Mouse (Mus musculus) regulatory T cell (primary cell): ENCODE results near the gene Ccdc81.

Experiments used
- in situ Hi-C: fragments of 300-600 bp; cut with MboI, MseI; formaldehyde crosslinking; loops from one replicate; pipeline ENCODE4 v1.15.1; 2025; ENCODE audit warnings: high pct_unique_total_duplicates

Gene Ccdc81

GRCm38 (mm10) chr7:89903442-89904343, at the start of gene Ccdc81:
Ccdc81 (minus strand) TSS chr7:89903629.
- in situ Hi-C loops = loop anchor here (5.0 kb wide), 1 partner anchor 406 kb away; no protein-coding TSS in a partner anchor

GRCm38 (mm10) chr7:89949403-89949802, 46.0 kb upstream of the Ccdc81 start:
- in situ Hi-C loops = no loop called here

GRCm38 (mm10) chr7:89948026-89948425, 44.6 kb upstream of the Ccdc81 start:
- in situ Hi-C loops = no loop called here

DNA sequence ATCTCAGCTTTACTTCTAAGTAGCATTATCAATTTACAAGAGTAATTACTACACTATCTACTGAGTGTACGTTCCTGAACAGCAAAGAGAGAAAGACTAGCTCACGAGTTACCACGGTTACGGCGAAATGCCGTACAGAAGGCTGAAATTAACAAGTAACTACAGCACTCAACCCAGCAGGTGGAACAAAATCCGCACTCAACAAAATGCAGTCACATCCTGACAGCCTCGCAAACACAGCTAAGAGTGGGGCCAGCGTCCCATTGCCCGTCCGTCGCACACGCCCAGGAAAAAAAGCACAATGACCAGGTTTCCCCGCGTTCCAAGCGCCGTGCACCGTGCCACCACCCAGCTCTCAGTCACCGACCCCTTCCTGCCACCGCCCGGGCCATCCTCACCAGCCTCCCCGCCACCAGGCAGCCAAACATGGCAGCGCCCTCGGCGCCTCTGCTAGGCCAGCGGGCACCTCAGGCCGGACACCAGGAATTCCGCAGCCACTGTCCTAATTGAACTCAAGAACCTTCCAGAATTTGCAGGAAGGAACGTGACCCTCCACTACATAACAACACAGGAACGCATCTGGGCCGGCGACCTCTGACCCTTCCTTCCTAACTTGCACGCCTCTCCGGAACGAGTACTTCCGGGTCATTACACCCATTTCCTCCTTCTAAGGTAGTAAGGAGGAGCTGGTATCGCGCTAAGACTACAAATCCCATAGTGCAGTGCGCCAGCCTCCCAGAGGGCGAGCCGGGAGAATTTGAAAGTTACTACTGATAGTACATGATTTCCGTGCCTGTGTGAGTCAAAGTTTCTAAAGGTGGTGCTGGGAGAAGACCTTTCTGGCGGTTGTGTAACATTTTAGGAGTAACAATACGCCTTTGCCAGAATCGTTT, 37.4 kb upstream of the Ccdc81 start, which contains the start of gene Hikeshi:
Gene Hikeshi, minus strand, starts transcription at position 634 of the 893 bp plus-strand sequence.
- in situ Hi-C loops = no loop called here

- in situ Hi-C loops = no loop called here
These were observed 36.3 kb upstream of the Ccdc81 start for GRCm38 (mm10) chr7:89939497-89940353.

- in situ Hi-C loops = no loop called here
These were observed 20.2 kb upstream of the Ccdc81 start for GRCm38 (mm10) chr7:89923441-89924180.

- in situ Hi-C loops = no loop called here
These were observed 14.3 kb upstream of the Ccdc81 start for GRCm38 (mm10) chr7:89917776-89918175.

GRCm38 (mm10) chr7:89916711-89917110, 13.3 kb upstream of the Ccdc81 start:
- in situ Hi-C loops = no loop called here

DNA sequence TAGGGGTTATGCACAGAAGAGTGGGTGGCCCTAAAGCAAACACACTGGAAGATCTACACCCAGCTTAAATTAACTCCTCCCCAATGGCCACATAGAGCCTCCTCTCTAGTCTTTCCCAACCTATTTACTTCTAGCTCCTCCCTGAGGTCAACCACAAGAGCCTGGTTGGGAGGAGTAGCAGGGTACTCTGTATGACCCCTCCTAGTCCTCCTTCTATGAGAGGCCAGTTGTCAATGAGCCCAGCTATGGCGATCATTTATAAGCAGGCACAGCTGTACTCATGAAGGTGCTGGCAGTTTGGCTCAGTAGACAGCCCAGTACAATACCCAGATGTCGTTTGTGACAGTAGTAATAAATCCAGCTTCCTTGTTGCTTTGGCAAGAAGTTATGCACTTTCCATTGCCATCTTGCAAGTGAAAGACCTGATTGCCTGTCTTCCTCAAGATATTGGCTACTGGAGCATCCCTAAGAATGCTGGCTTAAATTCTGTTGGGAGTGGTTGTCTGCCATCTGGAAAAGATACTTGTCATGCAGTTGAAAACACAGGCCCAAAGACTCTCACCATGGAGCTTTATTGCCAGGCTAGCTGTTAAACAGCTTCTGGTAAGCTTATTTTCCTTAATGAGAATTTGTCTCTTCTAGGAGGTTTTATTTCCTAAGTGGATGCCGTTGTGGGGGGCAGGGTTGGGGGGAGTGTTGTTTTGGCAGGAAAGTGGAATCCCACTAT, 10.2 kb upstream of the Ccdc81 start:
- in situ Hi-C loops = no loop called here

DNA sequence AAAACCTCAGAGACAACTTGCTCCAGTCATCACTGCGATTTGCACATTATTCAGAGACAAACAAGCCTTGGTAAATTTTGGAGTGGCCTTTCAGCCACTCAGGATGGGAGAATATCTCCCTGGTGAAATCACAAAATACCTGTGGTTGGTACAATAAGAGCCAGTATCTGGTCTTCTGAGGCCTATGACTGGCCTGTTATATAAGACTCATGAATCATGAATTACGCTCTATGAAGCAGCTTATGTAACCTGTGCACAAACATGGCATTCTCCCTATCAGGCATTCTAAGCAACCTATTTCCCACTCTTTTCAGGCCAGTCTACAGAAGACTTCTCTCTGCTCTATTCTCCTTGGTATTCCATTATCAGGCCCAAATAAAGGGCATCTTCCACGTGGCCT, 8.9 kb upstream of the Ccdc81 start:
- in situ Hi-C loops = no loop called here

- in situ Hi-C loops = no loop called here
These were observed 6.3 kb upstream of the Ccdc81 start for GRCm38 (mm10) chr7:89909711-89910110.

DNA sequence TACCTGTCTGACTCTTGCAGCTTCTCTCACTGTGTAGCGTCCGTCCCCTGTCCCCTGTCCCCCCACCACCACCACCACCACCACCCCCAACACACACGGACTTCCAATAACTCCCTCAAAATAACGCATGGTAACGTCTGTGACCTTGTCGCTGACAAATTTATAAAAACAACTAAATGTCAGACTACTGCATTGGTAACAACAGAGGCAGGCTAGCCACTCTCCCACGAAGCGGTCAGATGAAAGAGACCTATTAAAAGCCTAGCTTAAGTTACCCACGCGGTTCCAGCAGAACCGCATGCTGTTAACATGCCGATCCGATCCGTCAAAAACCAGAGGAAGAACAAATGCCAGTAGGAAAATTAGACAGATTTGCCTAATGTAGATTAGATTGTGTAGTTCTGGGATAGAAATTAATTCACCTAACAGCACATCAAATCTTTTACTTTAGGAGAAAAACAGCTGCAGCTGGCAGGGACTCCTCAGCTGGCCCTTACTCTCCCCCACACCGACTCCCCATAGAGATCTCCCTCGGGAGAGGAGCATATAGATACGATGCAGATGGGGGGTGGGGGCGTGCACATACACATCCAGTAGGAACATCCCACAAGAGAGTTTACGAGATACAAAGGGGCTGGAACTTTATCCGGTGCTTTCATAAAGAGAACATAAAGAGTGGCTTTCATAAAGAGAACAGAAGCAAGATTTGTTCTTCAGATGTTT, 5.6 kb upstream of the Ccdc81 start:
- in situ Hi-C loops = no loop called here

DNA sequence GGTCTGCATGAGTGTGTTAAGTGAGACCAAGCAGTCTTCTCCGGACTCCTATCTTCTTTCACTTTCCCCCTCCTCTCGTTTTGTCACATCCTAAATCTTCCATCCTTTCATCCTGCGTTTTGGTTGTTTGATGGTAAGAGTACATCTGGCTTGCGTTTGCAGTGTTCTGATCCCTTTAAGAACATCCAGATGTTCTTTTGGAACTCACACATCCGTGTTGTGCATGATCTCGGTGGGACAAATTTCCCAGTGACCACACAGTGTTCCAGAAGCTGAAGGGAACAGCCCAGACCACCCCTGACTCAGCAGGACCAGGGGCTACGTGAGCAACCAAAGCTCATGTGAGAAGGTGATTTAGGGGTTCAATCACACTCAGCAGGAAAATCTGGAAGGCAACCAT, 5.0 kb upstream of the Ccdc81 start:
- in situ Hi-C loops = no loop called here

GRCm38 (mm10) chr7:89907950-89908349, 4.5 kb upstream of the Ccdc81 start:
- in situ Hi-C loops = no loop called here

GRCm38 (mm10) chr7:89903007-89903406, 422 bp downstream of the Ccdc81 start:
- in situ Hi-C loops = loop anchor here (5.0 kb wide), 1 partner anchor 406 kb away; no protein-coding TSS in a partner anchor

DNA sequence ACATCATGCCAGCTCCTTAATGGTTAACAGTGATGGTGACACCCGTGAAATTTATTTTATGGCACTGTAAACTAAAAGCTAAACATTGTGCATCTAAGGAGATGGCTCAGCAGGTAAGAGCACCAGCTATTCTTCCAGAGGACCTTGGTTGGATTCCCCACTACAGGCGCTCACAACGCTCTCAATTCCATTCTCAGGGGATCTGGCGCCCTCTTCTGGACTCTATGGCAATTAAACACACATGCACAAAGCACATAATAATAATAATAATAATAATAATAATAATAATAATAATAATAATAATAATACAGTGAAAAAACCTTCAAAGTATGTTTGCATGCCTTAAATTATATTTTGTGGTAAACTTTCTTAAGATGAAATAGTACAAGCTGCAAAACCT, 11.6 kb downstream of the Ccdc81 start:
- in situ Hi-C loops = no loop called here

DNA sequence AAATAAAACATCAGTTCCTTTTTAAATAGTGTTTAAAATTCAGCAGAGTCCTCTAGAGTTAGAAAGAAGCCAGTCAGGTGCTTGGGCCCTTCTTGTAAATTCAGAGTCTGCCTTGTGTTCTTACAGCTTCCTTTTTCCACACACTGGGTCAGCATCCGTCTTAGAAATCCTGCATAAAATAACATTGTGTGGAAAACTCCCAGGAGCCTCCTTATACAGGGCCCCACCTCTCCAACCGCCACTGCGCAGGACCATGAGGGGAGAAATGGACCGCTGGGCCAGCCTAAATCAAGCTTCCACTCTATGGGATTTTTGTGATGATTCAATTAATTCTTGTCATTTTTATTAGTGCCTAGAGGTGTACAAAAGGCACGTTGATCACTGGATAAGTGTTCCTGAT, 12.0 kb downstream of the Ccdc81 start:
- in situ Hi-C loops = no loop called here

- in situ Hi-C loops = no loop called here
These were observed 18.9 kb downstream of the Ccdc81 start for GRCm38 (mm10) chr7:89884551-89884950.

GRCm38 (mm10) chr7:89879686-89880085, 23.7 kb downstream of the Ccdc81 start:
- in situ Hi-C loops = loop anchor here (10.0 kb wide), 1 partner anchor 235 kb away; no protein-coding TSS in a partner anchor
